Mouse (Mus musculus) liver, embryonic 11.5 days (tissue): ENCODE data around the gene Svbp. TPM values are rescaled to one million over a fixed set of nuclear protein-coding genes. Genes with fewer than 3 reads are reported as not detected.

Source experiments
- ATAC-seq: fragments of 200-750 bp; cut with Nextera tagmentation; replicated peaks from 2 replicates; pipeline ENCODE4 v1.8.0; 2017; ENCODE audit warnings: moderate number of reproducible peaks, mild to moderate bottlenecking, moderate TSS enrichment, moderate library complexity; ENCODE audit not compliant: low FRiP score
- DNase-seq: peaks from one replicate; pipeline ENCODE4 v3.0.0-alpha.2; 2017; ENCODE audit warnings: low spot score
- H3K27ac ChIP-seq: fragments of 300-500 bp; sonication (generic); 2 replicates; pipeline ENCODE4 v1.5.1; 2014; ENCODE audit warnings: mild to moderate bottlenecking, low read depth, low read length, control low read depth
- H3K27me3 ChIP-seq: fragments of 300-500 bp; sonication (generic); replicated peaks from 2 replicates; pipeline ENCODE4 v1.6.1; 2014; ENCODE audit warnings: low read length, mixed read lengths; ENCODE audit not compliant: control insufficient read depth, insufficient read depth
- H3K36me3 ChIP-seq: fragments of 300-500 bp; sonication (generic); 2 replicates; pipeline ENCODE4 v1.6.1; 2014; ENCODE audit warnings: mild to moderate bottlenecking, low read length, moderate library complexity, mixed read lengths; ENCODE audit not compliant: control insufficient read depth, insufficient read depth
- H3K4me1 ChIP-seq: fragments of 300-500 bp; sonication (generic); replicated peaks from 2 replicates; pipeline ENCODE4 v1.6.1; 2014; ENCODE audit warnings: low read length, mixed read lengths; ENCODE audit not compliant: control insufficient read depth, insufficient read depth
- H3K4me2 ChIP-seq: fragments of 300-500 bp; sonication (generic); 2 replicates; pipeline ENCODE4 v1.6.1; 2014; ENCODE audit warnings: mild to moderate bottlenecking, control low read depth, moderate library complexity
- H3K4me3 ChIP-seq: fragments of 300-500 bp; sonication (generic); 2 replicates; pipeline ENCODE4 v1.5.1; 2014; ENCODE audit warnings: low read depth, low read length, control low read depth
- H3K9ac ChIP-seq: fragments of 300-500 bp; sonication (generic); 2 replicates; pipeline ENCODE4 v1.6.1; 2014; ENCODE audit warnings: low read depth, low read length, control low read depth
- H3K9me3 ChIP-seq: fragments of 300-500 bp; sonication (generic); 2 replicates; pipeline ENCODE4 v1.6.1; 2016; ENCODE audit warnings: low read length, inconsistent platforms, mixed read lengths; ENCODE audit not compliant: control insufficient read depth
- WGBS: fragments of 180-500 bp; shearing (Covaris S2); extraction: QIAGEN DNeasy Blood & Tissue Kit; methylation state at CpG from one replicate; pipeline ENCODE4 v1.1.7; 2014; 5-methylcytosine and 5-hydroxymethylcytosine counted together
- polyA plus RNA-seq: library from polyadenylated mRNA; unstranded; fragments of >200 nt; fragmentation: Nextera tagmentation; extraction: Ambion mirVana; gene quantifications from 2 replicates; pipeline ENCODE4 v1.2.1, GENCODE M21; 2014

The Svbp gene
- polyA plus RNA-seq, 1 experiment from 2014 or later = 174 TPM

DNA sequence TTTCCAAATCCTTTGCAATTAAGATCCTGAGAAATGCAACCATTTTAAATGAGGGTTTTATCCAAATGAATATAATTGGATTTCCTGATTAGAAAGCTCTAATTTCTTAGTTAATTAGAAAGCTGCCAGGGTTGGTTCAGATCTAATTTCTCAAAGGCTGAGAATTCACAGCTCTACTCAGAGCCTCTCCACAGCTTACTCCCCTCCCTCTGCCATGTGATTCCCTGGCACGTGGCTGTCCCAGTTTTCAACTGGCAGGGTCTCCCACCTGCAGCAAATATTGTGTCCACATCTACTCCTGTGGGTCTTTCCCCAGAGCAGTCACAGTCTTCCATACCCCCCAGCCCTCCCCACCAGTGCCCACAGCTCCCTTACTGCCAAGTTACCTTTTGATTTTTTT lies 11.6 kb upstream of the Svbp start:
- no peak for ATAC-seq
- WGBS = 45% methylated on average over 1 of the region's 1 CpGs
- DNase-seq = no peak
- H3K9me3 ChIP-seq = no peaks in the 10 kb centered on the region
- H3K9ac ChIP-seq = no peak overlapping the region
- H3K4me3 ChIP-seq = no peak overlapping the region
- no peak overlapping the region for H3K4me2 ChIP-seq
- no peak overlapping the region for H3K27ac ChIP-seq
- peaks cover 13% of the 10 kb centered on the region for H3K4me1 ChIP-seq
- H3K36me3 ChIP-seq = peaks cover 43% of the 10 kb centered on the region
- H3K27me3 ChIP-seq = no peaks in the 10 kb centered on the region

DNA sequence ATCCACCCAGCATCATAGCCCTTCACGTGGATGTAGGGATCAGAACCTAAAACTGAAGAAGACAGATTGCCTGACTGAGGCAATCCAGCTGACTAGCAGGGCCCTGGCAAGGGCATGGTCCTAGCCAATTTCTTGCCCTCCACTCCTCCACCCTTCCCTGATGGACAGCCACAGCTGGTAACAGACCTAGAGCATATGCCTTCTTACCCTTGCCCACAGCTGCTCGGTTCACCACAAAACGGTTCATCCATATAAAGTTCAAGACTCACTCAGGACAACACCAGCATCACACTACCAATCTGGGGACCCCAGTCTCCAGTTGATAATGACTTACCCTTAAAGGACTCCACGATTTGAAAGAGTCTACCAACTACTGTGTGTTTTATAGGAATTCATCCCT lies 9.3 kb upstream of the Svbp start:
- Histone ChIP-seq H3K27ac (no peak overlapping the region), H3K4me2 (peak overlapping the region; percentile 72), H3K9me3 (no peaks in the 10 kb centered on the region), H3K36me3 (peaks cover 40% of the 10 kb centered on the region), H3K27me3 (no peaks in the 10 kb centered on the region), H3K9ac (peak overlapping the region; percentile 41; the same call in 1 of the 2 replicates), H3K4me3 (peak overlapping the region; percentile 18), H3K4me1 (peaks cover 15% of the 10 kb centered on the region)
- ATAC-seq (no peak), DNase-seq (no peak)
- 76% methylated on average over 4 of the region's 4 CpGs for WGBS

DNA sequence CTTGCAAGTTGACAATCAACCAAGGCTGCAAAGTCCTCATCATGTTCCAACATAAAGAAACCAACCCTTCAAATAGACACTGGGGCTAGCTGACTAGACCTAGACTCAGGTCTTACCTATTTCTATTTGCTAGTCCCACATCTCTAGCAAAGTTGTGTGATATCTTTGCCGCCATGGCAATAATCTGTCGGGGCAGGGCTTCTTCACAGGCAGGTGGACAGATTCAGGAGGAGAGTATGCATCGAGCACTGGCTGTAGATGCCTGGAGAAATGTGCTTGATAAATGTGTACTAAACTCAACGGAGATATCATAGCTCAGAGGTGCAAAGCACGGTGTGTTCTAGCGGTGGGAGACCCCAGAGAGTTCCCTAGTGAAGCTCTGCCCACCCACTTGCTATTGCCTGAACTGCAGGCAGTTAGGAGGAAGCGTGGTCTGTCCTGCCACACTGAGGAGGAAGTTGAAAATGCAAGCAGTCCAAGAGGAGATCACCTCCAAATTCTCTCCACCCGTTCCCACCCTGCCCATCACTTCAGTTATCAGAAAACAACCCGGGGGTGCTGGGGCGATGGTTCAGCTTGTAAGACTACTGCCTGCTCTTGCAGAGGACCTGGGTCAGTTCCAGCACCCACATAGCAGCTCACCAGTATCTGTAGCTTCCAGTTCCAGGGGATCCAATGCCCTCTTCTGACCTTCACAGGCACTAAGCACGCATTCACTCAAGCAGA lies 6.9 kb upstream of the Svbp start:
- H3K36me3 ChIP-seq = peaks cover 22% of the 10 kb centered on the region

DNA sequence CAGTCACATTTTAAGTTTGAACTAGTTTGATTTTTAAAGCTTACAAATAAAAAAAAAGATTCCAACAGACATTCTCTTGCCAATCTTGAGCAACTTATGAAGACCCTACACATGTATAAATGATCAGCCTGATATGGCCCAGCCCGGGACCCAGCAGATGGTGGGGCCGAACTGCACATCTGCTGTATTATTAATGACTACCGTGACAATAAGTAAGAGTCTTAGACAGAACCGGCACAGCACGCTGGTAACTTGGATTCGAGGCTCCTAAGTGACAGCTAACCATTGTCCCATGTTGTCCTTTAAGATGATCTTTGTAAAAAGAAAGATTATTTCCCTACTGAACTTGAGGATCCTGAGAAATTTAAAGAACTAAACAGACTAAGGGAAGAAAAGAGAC lies 5.7 kb upstream of the Svbp start:
- H3K9me3 ChIP-seq = no peaks in the 10 kb centered on the region
- peak overlapping the region; percentile 96 for H3K27ac ChIP-seq
- DNase-seq (no peak), ATAC-seq (no peak)
- WGBS = 55% methylated on average over 6 of the region's 6 CpGs
- peaks cover 15% of the 10 kb centered on the region for H3K36me3 ChIP-seq
- peak overlapping the region; percentile 56 for H3K4me3 ChIP-seq
- H3K4me1 ChIP-seq = peaks cover 18% of the 10 kb centered on the region
- no peaks in the 10 kb centered on the region for H3K27me3 ChIP-seq
- no peak overlapping the region; the same call in 1 of the 2 replicates for H3K4me2 ChIP-seq
- H3K9ac ChIP-seq = peak overlapping the region; percentile 81

More for the DNA sequence above, 6.9 kb upstream of the Svbp start:
- peak overlapping the region; percentile 56 for H3K4me3 ChIP-seq
- peak overlapping the region; percentile 89 for H3K9ac ChIP-seq
- DNase-seq (no peak), ATAC-seq (peak; percentile 52)
- peak overlapping the region; percentile 72 for H3K4me2 ChIP-seq
- H3K4me1 ChIP-seq = peaks cover 18% of the 10 kb centered on the region
- WGBS = 28% methylated on average over 11 of the region's 11 CpGs
- H3K9me3 ChIP-seq = no peaks in the 10 kb centered on the region
- H3K27ac ChIP-seq = peak overlapping the region; percentile 80
- no peaks in the 10 kb centered on the region for H3K27me3 ChIP-seq

DNA sequence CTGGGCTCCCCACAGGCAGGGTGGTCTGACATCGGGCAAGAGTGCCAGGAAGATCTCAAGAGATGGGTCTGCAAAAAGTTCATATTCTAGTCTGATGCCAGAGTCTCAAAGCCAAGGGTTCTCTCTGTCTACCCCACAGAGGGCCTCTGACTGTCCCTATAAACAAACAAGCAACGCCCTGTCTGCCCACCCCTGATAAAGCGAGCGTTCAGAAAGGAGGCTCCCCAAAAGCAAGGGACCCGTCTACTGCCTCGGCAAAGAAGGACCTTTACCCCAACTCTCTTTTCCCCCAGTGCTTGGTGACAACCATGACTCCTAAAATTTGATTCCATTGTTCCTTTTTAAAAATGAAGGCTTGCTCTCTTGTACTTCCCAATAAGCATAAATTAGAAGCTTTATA lies 5.2 kb upstream of the Svbp start, which contains the start of gene Ermap:
TSS of gene Ermap (minus strand) at position 148 of the 400 bp plus-strand sequence.
- no peaks in the 10 kb centered on the region for H3K27me3 ChIP-seq
- no peaks in the 10 kb centered on the region for H3K9me3 ChIP-seq
- H3K4me1 ChIP-seq = peaks cover 18% of the 10 kb centered on the region
- H3K27ac ChIP-seq = peak within 1 kb of the TSS; percentile 96
- H3K9ac ChIP-seq = peak within 1 kb of the TSS; percentile 89
- 30% methylated on average over 6 of the region's 6 CpGs for WGBS
- H3K36me3 ChIP-seq = peaks cover 15% of the 10 kb centered on the region
- H3K4me2 ChIP-seq = peak within 1 kb of the TSS; percentile 72
- DNase-seq (peak; percentile 57), ATAC-seq (peak; percentile 90)
- H3K4me3 ChIP-seq = peak within 1 kb of the TSS; percentile 56

DNA sequence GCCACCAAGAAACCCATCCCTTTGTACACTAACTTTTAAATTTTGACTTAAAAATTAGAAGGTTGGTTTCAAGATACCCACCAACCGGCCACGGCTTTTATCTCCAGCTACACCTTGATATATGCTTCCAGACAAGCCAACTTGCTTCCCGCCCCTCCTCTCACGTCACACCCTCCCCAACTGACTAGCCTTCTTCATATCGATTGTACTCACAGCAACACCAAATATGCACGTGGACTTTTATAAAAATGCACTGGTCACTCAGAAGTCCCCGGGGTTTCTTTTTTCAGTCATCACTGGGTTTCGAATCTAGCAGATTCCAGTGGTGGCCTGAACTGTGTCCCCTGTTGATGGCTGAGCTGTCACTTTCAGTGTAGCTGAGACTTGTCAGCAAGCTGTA lies 4.5 kb upstream of the Svbp start:
- 42% methylated on average over 8 of the region's 8 CpGs for WGBS
- Histone ChIP-seq H3K27ac (peak overlapping the region; percentile 96), H3K9ac (peak overlapping the region; percentile 81), H3K4me2 (peak overlapping the region; percentile 62), H3K4me1 (peaks cover 14% of the 10 kb centered on the region), H3K4me3 (peak overlapping the region; percentile 56), H3K9me3 (no peaks in the 10 kb centered on the region), H3K27me3 (no peaks in the 10 kb centered on the region), H3K36me3 (peaks cover 13% of the 10 kb centered on the region)
- ATAC-seq (peak; percentile 69), DNase-seq (peak; percentile 60)

DNA sequence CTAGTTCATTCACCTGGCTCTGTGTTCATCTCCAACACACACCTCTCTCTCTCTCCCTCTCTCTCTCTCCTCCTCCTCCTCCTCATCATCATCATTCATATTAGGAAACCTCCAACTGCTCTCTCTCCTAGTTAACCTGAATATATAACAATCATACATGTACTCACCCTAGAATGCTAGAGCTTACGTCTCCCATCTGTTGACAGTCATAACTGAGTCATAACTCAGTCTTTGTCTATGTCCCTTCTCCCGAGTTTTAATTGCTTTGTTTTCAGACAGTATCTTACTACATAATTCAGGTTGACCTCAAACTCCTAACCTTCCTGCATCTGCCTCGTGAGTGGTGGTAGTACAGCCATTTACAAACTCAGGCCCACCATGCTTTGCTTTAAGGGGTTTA lies 3.8 kb upstream of the Svbp start:
- H3K27me3 ChIP-seq = no peaks in the 10 kb centered on the region
- ATAC-seq (no peak), DNase-seq (no peak)
- WGBS = 63% methylated on average over 3 of the region's 3 CpGs
- peak overlapping the region; percentile 96 for H3K27ac ChIP-seq
- peaks cover 11% of the 10 kb centered on the region; the same call in 1 of the 2 replicates for H3K36me3 ChIP-seq
- peak overlapping the region; percentile 56; the same call in 1 of the 2 replicates for H3K4me3 ChIP-seq
- no peaks in the 10 kb centered on the region for H3K9me3 ChIP-seq
- H3K9ac ChIP-seq = peak overlapping the region; percentile 81
- peak overlapping the region; percentile 62 for H3K4me2 ChIP-seq
- peaks cover 12% of the 10 kb centered on the region for H3K4me1 ChIP-seq

DNA sequence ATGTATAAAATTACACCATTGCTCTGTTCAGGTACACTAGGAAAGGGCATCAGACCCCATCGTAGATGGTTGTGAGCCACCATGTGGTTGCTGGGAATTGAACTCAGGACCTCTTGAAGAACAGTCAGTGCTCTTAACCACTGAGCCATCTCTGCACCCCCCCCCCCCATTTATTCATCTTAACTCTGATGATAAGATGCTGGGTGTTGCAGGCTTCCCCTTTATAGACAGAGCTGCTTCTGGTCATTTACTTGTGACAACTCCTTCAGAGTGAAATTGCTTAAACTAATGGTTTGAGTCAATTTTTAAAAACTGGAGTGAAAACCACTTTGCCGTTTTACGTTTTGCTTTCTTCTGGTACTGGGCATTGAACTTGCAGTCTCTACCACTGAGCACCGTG lies 2.3 kb upstream of the Svbp start:
- H3K36me3 ChIP-seq = peaks cover 3% of the 10 kb centered on the region; the same call in 1 of the 2 replicates
- no peak overlapping the region for H3K27ac ChIP-seq
- DNase-seq (no peak), ATAC-seq (no peak)
- 84% methylated on average over 4 of the region's 4 CpGs for WGBS
- no peak overlapping the region for H3K4me3 ChIP-seq
- H3K4me2 ChIP-seq = no peak overlapping the region
- H3K4me1 ChIP-seq = peaks cover 23% of the 10 kb centered on the region
- no peaks in the 10 kb centered on the region for H3K9me3 ChIP-seq
- H3K9ac ChIP-seq = no peak overlapping the region
- no peaks in the 10 kb centered on the region for H3K27me3 ChIP-seq
